Mouse (Mus musculus): ENCODE results near the gene Nat8f1.

DNA sequence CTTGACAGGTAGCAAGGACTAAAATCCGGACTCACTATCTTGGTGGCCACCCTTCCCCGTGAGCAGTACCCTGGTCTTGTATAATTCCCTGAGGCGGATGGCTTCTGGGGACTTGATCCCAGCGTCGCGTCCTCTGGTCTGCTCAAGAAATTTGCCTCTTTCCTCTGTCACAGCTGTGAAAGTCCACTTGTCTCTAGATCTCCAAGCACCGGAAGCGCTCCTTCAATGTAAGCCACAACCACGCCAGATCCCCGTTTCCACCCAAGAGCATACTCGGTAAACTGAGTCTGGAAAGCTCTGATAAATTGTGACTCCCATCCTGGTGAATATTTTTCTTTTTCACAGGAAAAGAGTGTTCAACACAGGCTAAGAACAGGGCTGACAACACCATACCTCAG is 347 bp downstream of the Nat8f1 start:
- TF ChIP-seq CTCF (IDR thresholded peaks at IDR 0.05; ENCODE audit: extremely low read depth, insufficient read length, insufficient replicate concordance, low read depth, low read length): no peak
- no peak for TF ChIP-seq POLR2A (IDR thresholded peaks at IDR 0.05; ENCODE audit: low read depth, low read length)

Measured in small intestine, adult 2 months (tissue).